Mouse (Mus musculus) kidney, adult 11 months (tissue): ENCODE data around the gene Eefsec.

Experiments
- DNase-seq: peaks from one replicate; pipeline ENCODE4 v3.0.0; 2022

Gene Eefsec

GRCm38 (mm10) chr6:88446063-88447002 lies at the start of gene Eefsec:
Gene Eefsec, minus strand, starts transcription at chr6:88446539.
- DNase-seq = peak; percentile 64

- no peak for DNase-seq
Measured at GRCm38 (mm10) chr6:88493712-88494111, 47.4 kb upstream of the Eefsec start.

GRCm38 (mm10) chr6:88490629-88491354 lies 44.5 kb upstream of the Eefsec start:
- DNase-seq = no peak

- DNase-seq = no peak
Measured at GRCm38 (mm10) chr6:88489834-88490233, 43.5 kb upstream of the Eefsec start.

- no peak for DNase-seq
Measured at GRCm38 (mm10) chr6:88489026-88489425, 42.7 kb upstream of the Eefsec start.

- peak; percentile 20 for DNase-seq
Measured at GRCm38 (mm10) chr6:88486893-88487292, 40.6 kb upstream of the Eefsec start.

- no peak for DNase-seq
Measured at GRCm38 (mm10) chr6:88485378-88485777, 39.0 kb upstream of the Eefsec start.

- no peak for DNase-seq
Measured at GRCm38 (mm10) chr6:88483913-88484312, 37.6 kb upstream of the Eefsec start.

GRCm38 (mm10) chr6:88483111-88483510 lies 36.8 kb upstream of the Eefsec start:
- peak; percentile 18 for DNase-seq

GRCm38 (mm10) chr6:88480421-88480820 lies 34.1 kb upstream of the Eefsec start:
- no peak for DNase-seq

- DNase-seq = no peak
Measured at GRCm38 (mm10) chr6:88469878-88470277, 23.5 kb upstream of the Eefsec start.

- peak; percentile 93 for DNase-seq
Measured at GRCm38 (mm10) chr6:88465181-88465920, 19.0 kb upstream of the Eefsec start, which contains the start of gene Ruvbl1. Gene Ruvbl1, plus strand, starts transcription at chr6:88465409.

- no peak for DNase-seq
Measured at GRCm38 (mm10) chr6:88454545-88454944, 8.2 kb upstream of the Eefsec start.

GRCm38 (mm10) chr6:88447454-88447853 lies 1.1 kb upstream of the Eefsec start:
- DNase-seq = no peak

- no peak for DNase-seq
Measured at GRCm38 (mm10) chr6:88445661-88446060, 678 bp downstream of the Eefsec start.

- DNase-seq = peak; percentile 39
Measured at GRCm38 (mm10) chr6:88444076-88444750, 2.1 kb downstream of the Eefsec start.

- no peak for DNase-seq
Measured at GRCm38 (mm10) chr6:88443446-88443845, 2.9 kb downstream of the Eefsec start.

- DNase-seq = no peak
Measured at GRCm38 (mm10) chr6:88442551-88442950, 3.8 kb downstream of the Eefsec start.

- DNase-seq = no peak
Measured at GRCm38 (mm10) chr6:88439056-88439455, 7.3 kb downstream of the Eefsec start.

GRCm38 (mm10) chr6:88435609-88436008 lies 10.7 kb downstream of the Eefsec start:
- no peak for DNase-seq

- peak; percentile 54 for DNase-seq
Measured at GRCm38 (mm10) chr6:88431202-88431601, 15.1 kb downstream of the Eefsec start.

GRCm38 (mm10) chr6:88416130-88416758 lies 30.1 kb downstream of the Eefsec start:
- peak; percentile 67 for DNase-seq
